Mouse (Mus musculus) ES-Bruce4 (cell line): ENCODE measurements around the gene Efcab2. TPM values are rescaled to one million over a fixed set of nuclear protein-coding genes. Genes with fewer than 3 reads are reported as not detected.

Source experiments
- H3K27ac ChIP-seq: 2 replicates; pipeline ENCODE4 v1.5.1; 2012; ENCODE audit warnings: low read length, inconsistent platforms; ENCODE audit not compliant: insufficient read depth
- H3K27me3 ChIP-seq: 2 replicates; pipeline ENCODE4 v1.6.1; 2012; ENCODE audit warnings: mild to moderate bottlenecking, low read length, inconsistent platforms; ENCODE audit not compliant: control insufficient read depth, poor library complexity, insufficient read depth, severe bottlenecking
- H3K36me3 ChIP-seq: 2 replicates; pipeline ENCODE4 v1.6.1; 2012; ENCODE audit warnings: inconsistent platforms, mild to moderate bottlenecking, low read length, moderate library complexity; ENCODE audit not compliant: control insufficient read depth, poor library complexity, insufficient read depth, severe bottlenecking
- H3K4me1 ChIP-seq: one replicate; pipeline ENCODE4 v1.8.1; 2011; ENCODE audit warnings: low read length; ENCODE audit not compliant: control insufficient read depth, insufficient read depth
- H3K4me3 ChIP-seq: 2 replicates; pipeline ENCODE4 v1.5.1; 2011; ENCODE audit warnings: low read depth, mild to moderate bottlenecking, low read length
- H3K9ac ChIP-seq: 2 replicates; pipeline ENCODE4 v1.6.1; 2012; ENCODE audit warnings: low read depth, mild to moderate bottlenecking, inconsistent platforms; ENCODE audit not compliant: poor library complexity, severe bottlenecking
- H3K9me3 ChIP-seq: replicated peaks from 2 replicates; pipeline ENCODE4 v1.6.1; 2012; ENCODE audit warnings: mild to moderate bottlenecking, low read length, inconsistent platforms; ENCODE audit not compliant: control insufficient read depth, poor library complexity, insufficient read depth, severe bottlenecking
- CTCF ChIP-seq: IDR thresholded peaks from one replicate; pipeline ENCODE4 v1.8.1; 2011; ENCODE audit warnings: low read depth, low read length
- EP300 ChIP-seq: IDR thresholded peaks from 2 replicates; pipeline ENCODE4 v1.6.1; 2011; ENCODE audit warnings: low read depth, low read length; ENCODE audit not compliant: insufficient read depth
- POLR2A ChIP-seq: IDR thresholded peaks from one replicate; pipeline ENCODE4 v1.8.1; 2011; ENCODE audit warnings: low read length; ENCODE audit not compliant: insufficient read depth
- polyA plus RNA-seq: library from polyadenylated mRNA; stranded (reverse); fragments of >200 nt; gene quantifications from 2 replicates; pipeline ENCODE4 v1.2.4, GENCODE M21; 2011; ENCODE audit warnings: low read depth; ENCODE audit not compliant: missing spikeins, insufficient read depth, insufficient read length

Gene Efcab2
- polyA plus RNA-seq, 1 experiment: 5.6 TPM

DNA sequence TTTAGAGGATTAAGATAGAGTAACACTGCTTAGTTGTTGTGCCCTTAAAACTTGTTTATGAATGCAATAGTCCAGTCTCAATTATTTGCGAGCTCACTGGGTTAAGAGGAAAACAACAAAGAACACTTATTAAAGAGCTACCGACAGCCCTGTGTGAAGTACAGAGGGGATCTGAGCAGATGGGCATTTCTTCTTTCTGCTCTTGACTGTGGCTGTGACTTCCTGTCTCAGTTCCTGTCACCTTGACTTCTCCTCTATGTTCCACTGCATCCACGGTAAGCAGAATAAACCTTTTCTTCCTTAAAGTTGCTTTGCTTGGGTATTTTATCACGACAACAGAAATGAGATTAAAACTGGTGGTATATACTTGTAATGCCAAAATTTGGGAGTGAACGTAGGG lies 12.9 kb upstream of the Efcab2 start:
- Histone ChIP-seq H3K27ac (no peak overlapping the region), H3K36me3 (no peaks in the 10 kb centered on the region), H3K4me3 (no peak overlapping the region), H3K4me1 (no peaks in the 10 kb centered on the region), H3K27me3 (no peaks in the 10 kb centered on the region), H3K9ac (no peak overlapping the region), H3K9me3 (no peaks in the 10 kb centered on the region)
- TF ChIP-seq POLR2A (no peak), EP300 (no peak), CTCF (no peak)

DNA sequence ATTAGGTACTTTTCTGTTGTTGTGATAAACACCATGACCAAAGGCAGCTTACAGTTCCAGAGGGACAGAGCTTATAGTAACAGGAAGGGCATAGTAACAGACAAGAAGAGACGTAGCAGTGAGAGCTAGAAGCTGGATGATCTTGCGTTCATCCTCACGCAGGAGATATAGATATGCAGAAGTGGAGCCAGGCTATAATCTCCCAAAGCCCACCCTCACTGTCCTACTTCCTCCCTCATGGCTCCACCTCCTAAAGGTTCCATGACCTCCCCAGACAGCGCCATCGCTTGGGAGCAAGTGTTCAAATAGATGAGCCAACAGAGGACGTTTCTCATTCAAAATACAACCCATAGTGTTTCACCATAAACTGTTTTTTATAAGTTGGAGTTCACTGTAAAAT lies 10.8 kb upstream of the Efcab2 start:
- Histone ChIP-seq H3K9ac (no peak overlapping the region), H3K36me3 (no peaks in the 10 kb centered on the region), H3K27ac (no peak overlapping the region), H3K4me1 (no peaks in the 10 kb centered on the region), H3K27me3 (no peaks in the 10 kb centered on the region), H3K4me3 (no peak overlapping the region), H3K9me3 (no peaks in the 10 kb centered on the region)
- TF ChIP-seq EP300: no peak
- TF ChIP-seq CTCF: no peak
- no peak for TF ChIP-seq POLR2A

DNA sequence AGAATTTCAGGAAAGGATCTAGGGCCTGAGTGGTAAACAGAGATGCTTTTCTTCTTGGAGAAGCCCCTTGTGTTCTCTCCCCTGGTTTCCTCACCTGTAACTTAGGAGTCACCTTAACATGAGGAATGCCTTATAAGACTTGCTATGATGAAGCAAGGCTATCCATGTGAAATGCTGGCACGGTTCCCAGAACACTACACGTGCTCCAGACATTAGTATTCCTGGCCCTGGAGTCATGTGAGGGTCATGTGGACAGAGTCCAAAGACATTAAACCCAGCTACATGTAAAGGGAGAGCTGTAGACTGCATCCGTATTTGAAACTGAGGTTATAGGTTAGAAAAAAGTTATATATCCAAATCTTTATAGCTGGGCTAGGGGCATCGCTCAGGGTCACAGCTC lies 9.5 kb upstream of the Efcab2 start:
- H3K27me3 ChIP-seq: no peaks in the 10 kb centered on the region
- H3K4me1 ChIP-seq: no peaks in the 10 kb centered on the region
- no peak overlapping the region for H3K9ac ChIP-seq
- H3K27ac ChIP-seq: no peak overlapping the region
- no peak overlapping the region for H3K4me3 ChIP-seq
- no peaks in the 10 kb centered on the region for H3K9me3 ChIP-seq
- no peaks in the 10 kb centered on the region for H3K36me3 ChIP-seq
- no peak for TF ChIP-seq POLR2A
- no peak for TF ChIP-seq EP300
- TF ChIP-seq CTCF: no peak

DNA sequence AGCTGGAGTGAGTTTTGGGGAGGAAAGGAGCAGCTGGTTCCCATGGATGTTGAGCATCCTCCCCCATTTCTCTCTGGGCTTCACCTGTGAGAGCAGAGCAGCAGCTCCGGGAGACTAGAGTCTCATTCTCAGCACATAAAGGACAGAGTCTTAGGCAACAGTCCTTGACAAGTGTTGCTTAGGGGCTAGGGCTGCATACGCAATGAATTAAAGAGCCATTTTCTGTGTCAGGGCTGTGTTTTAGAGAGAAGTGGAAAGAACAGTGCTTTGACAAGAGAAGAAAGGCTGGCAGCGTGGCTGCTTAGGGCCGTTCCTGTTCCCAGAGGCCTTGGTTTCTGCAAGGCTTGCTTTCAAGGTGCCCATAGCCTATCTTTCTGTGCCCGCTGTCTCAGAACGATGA lies 6.0 kb upstream of the Efcab2 start:
- H3K4me1 ChIP-seq: no peaks in the 10 kb centered on the region
- TF ChIP-seq EP300: no peak
- no peak for TF ChIP-seq CTCF
- TF ChIP-seq POLR2A: no peak
- H3K27me3 ChIP-seq: no peaks in the 10 kb centered on the region
- no peak overlapping the region for H3K27ac ChIP-seq
- no peak overlapping the region for H3K4me3 ChIP-seq
- H3K36me3 ChIP-seq: no peaks in the 10 kb centered on the region
- no peaks in the 10 kb centered on the region for H3K9me3 ChIP-seq
- H3K9ac ChIP-seq: no peak overlapping the region

DNA sequence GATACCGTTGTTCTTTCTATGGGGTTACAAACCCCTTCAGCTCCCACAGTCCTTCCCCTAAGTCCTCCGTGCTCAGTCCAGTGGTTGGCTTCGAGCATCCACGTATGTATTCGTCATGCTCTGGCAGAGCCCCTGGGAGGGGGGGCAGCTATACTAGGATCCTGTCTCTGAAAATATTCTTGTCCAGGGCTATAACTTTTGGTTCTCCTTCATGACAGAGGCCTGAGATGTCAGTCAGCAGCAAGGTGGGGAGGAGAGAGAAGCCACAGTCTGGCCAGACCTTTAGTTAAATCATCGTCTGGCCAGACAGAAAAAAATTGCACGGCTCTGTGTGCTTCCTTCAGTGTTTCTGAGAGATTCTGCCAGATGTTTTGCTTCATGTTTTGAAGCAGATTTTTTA lies 5.2 kb upstream of the Efcab2 start:
- no peak overlapping the region for H3K9ac ChIP-seq
- TF ChIP-seq EP300: no peak
- TF ChIP-seq CTCF: no peak
- no peak for TF ChIP-seq POLR2A

DNA sequence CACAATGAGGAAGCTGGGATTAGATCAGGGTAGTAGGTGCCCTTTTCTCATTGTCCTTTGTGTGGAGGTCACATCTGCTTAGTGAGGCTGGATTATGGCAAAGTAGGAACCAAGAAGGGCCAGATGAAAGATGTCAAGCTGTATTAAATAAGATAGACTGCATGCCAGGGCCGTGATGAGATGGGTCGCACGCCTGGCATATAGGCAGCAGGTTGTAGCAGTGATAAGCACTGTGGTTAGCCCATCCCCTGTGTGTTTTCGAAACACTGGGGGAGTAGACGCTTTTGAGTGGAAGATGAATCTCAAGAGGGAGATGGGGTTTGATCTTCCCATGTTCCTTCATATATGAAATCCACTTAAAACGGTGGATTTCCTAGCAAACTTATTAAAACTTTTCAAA lies 3.9 kb upstream of the Efcab2 start:
- Histone ChIP-seq H3K4me1 (no peaks in the 10 kb centered on the region), H3K9ac (no peak overlapping the region), H3K9me3 (no peaks in the 10 kb centered on the region), H3K27ac (no peak overlapping the region), H3K4me3 (no peak overlapping the region), H3K27me3 (no peaks in the 10 kb centered on the region), H3K36me3 (no peaks in the 10 kb centered on the region)
- TF ChIP-seq CTCF (no peak), POLR2A (no peak), EP300 (no peak)

More for the DNA sequence above, 5.2 kb upstream of the Efcab2 start:
- Histone ChIP-seq H3K9me3 (no peaks in the 10 kb centered on the region), H3K36me3 (no peaks in the 10 kb centered on the region), H3K4me1 (no peaks in the 10 kb centered on the region), H3K27ac (no peak overlapping the region), H3K4me3 (no peak overlapping the region), H3K27me3 (no peaks in the 10 kb centered on the region)

DNA sequence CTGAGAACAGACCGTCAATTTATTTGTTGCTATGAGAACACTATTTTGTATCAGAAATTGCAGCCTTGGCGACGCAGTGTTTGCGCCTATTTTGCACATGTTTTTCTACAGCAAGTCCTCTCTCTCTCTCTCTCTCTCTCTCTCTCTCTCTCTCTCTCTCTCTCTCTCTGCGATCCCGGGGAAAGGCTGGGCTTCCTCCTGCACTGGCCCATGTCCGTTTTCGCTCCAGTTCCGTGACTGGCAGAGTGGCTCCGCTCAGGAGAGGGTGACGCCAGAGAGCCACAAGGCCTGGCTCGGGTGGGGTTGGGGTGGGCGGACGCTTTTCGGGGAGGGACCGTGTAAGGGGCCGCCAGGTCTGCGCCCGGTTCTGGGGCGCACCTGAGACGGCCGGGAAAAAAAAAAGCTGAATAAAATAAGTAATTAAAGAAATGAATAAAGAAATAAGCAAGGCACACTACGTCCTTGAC lies 407 bp upstream of the Efcab2 start:
- peak overlapping the region; percentile 51 for H3K4me3 ChIP-seq
- peak overlapping the region; percentile 83 for H3K27ac ChIP-seq
- H3K4me1 ChIP-seq: no peaks in the 10 kb centered on the region
- H3K9me3 ChIP-seq: no peaks in the 10 kb centered on the region
- H3K36me3 ChIP-seq: no peaks in the 10 kb centered on the region
- TF ChIP-seq EP300 (no peak), CTCF (no peak), POLR2A (no peak)
- H3K9ac ChIP-seq: peak overlapping the region; percentile 83
- no peaks in the 10 kb centered on the region for H3K27me3 ChIP-seq
